Mouse (Mus musculus) testis, adult 2 months (tissue): ENCODE data around the gene Tgds. TPM values are rescaled to one million over a fixed set of nuclear protein-coding genes. Genes with fewer than 3 reads are reported as not detected.
A peak's percentile ranks its signal among the peaks of the same experiment; 100 is the strongest.

ENCODE experiments used
- H3K27ac ChIP-seq: fragments of 200-500 bp; 2 replicates; pipeline ENCODE4 v1.5.1; 2012; ENCODE audit warnings: low read depth, low read length; ENCODE audit not compliant: control insufficient read depth, insufficient read depth
- H3K27me3 ChIP-seq: fragments of 200-500 bp; 2 replicates; pipeline ENCODE4 v1.6.1; 2012; ENCODE audit warnings: mild to moderate bottlenecking, low read length, moderate library complexity; ENCODE audit not compliant: control insufficient read depth, insufficient read depth
- H3K36me3 ChIP-seq: fragments of 200-500 bp; 2 replicates; pipeline ENCODE4 v1.6.1; 2012; ENCODE audit warnings: mild to moderate bottlenecking, low read length; ENCODE audit not compliant: control insufficient read depth, insufficient read depth
- H3K4me1 ChIP-seq: fragments of 200-500 bp; 2 replicates; pipeline ENCODE4 v1.6.1; 2012; ENCODE audit warnings: low read length; ENCODE audit not compliant: control insufficient read depth, insufficient read depth
- H3K4me3 ChIP-seq: fragments of 200-500 bp; 2 replicates; pipeline ENCODE4 v1.5.1; 2012; ENCODE audit warnings: low read depth, mild to moderate bottlenecking, low read length, moderate library complexity, mixed read lengths; ENCODE audit not compliant: control insufficient read depth
- CTCF ChIP-seq: fragments of 200-500 bp; IDR thresholded peaks from 2 replicates; pipeline ENCODE4 v1.5.1; 2012; ENCODE audit warnings: low read depth, mild to moderate bottlenecking, inconsistent platforms, low read length, moderate library complexity; ENCODE audit not compliant: control insufficient read depth, insufficient read depth, insufficient replicate concordance
- POLR2A ChIP-seq: fragments of 200-500 bp; IDR thresholded peaks from 2 replicates; pipeline ENCODE4 v1.6.1; 2012; ENCODE audit warnings: low read depth, mild to moderate bottlenecking, inconsistent platforms, low read length, moderate library complexity; ENCODE audit not compliant: control insufficient read depth
- polyA plus RNA-seq: library from polyadenylated mRNA; depleted of rRNA; stranded (reverse); fragments of >200 nt; gene quantifications from 2 replicates; pipeline ENCODE4 v1.2.3, GENCODE M21; 2012

Gene Tgds
- polyA plus RNA-seq, 1 experiment = 3.5 TPM

DNA sequence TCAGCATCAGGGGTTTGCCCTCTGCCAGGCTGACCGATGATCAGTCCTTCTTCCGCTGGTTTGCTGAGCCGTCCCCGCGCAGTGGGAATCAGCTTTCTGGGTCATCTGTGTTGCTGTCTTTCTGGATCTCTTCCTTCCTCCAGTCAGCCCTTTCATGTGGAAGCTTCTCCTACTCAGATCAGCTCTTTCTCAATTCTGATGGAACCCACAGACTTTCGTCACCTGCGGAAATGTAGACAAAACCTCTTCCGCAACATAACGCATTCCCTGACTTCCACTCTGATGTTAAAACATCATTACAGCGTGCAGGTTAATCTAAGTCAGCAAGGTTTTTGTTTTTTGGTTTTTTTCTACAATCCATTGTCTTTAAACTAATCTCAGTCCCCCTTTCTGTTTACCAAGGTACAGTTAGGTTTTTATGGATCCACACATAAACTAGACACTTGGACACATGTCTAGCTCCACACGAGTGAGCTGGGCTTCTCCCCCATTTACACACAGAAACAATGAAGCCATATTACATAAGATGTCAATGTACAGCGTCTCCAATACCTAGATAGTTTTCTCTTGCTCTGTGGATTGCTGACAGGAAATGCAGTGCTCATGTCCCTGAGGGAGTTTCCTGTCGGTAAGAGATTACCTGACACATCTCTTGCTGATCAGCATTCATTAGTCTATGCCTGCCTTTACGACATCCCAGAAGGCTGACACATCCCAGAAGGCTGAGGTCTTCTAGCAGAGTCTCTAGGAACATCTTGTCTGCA is 31.1 kb downstream of the Tgds start:
- no peaks in the 10 kb centered on the region for H3K4me1 ChIP-seq
- no peak overlapping the region for H3K4me3 ChIP-seq
- H3K27me3 ChIP-seq = no peaks in the 10 kb centered on the region
- TF ChIP-seq POLR2A = no peak
- no peak for TF ChIP-seq CTCF
- no peaks in the 10 kb centered on the region for H3K36me3 ChIP-seq
- H3K27ac ChIP-seq = 0 out of 2 replicates have a peak overlapping the region, but pooled peaks have one; percentile 21

DNA sequence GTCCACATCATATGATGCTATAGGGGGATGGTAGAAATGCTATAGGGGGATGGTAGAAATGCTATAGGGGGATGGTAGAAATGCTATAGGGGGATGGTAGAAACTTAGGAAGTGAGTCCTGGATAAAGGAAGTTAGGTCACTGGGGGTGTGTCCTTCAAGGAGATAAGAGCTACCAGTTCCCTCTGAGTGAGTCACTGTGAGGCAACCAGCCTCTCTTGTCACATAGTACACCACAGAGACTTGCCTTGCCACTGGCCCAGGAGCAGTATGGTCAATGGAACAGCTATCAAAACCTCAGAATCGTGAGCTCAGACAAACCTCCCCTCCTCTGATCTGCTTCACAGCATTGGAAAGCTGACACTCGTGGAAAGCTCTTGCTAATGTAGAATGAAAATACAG is 34.3 kb downstream of the Tgds start:
- H3K4me3 ChIP-seq = no peak overlapping the region
- no peak overlapping the region for H3K27ac ChIP-seq
- no peaks in the 10 kb centered on the region for H3K36me3 ChIP-seq
- H3K27me3 ChIP-seq = no peaks in the 10 kb centered on the region
- no peaks in the 10 kb centered on the region for H3K4me1 ChIP-seq
- TF ChIP-seq CTCF (no peak), POLR2A (no peak)

DNA sequence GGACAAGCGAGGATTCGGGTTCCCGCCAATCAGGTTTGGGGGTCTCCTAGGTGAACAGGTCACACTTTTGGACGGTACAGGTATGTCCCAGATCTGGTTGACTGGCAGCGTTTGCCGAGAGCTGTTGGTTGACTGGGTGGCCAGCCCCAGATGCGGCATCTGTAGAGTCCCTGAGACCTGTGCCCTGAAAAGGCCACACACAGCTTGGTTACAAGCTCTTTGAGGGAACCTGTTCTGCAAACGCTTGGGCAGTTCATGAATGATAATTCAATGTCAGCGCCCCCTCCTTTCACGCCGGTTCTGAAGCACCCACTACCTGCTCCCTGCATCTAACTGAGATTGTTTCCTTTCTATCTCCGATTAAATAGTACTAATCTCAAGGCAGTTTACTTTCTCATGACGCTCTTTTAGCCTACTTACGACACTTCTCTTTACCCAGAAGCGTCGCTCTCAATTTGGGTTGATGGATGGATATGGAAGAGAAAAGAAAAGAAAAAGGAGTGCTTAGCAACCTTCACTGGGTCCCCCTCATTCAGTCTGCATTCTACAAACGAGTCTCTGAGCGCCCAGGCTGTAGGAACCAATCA is 42.7 kb downstream of the Tgds start:
- Histone ChIP-seq H3K27me3 (no peaks in the 10 kb centered on the region), H3K36me3 (no peaks in the 10 kb centered on the region), H3K4me1 (peaks cover 15% of the 10 kb centered on the region), H3K27ac (no peak overlapping the region), H3K4me3 (peak overlapping the region; percentile 96)
- TF ChIP-seq POLR2A (no peak), CTCF (no peak)

GRCm38 (mm10) chr14:118089215-118089805 is 43.2 kb downstream of the Tgds start:
- H3K4me3 ChIP-seq = peak overlapping the region; percentile 96
- TF ChIP-seq POLR2A = peak; percentile 71
- TF ChIP-seq CTCF = no peak
- no peaks in the 10 kb centered on the region for H3K27me3 ChIP-seq
- H3K36me3 ChIP-seq = no peaks in the 10 kb centered on the region
- peak overlapping the region; percentile 84 for H3K27ac ChIP-seq
- peaks cover 15% of the 10 kb centered on the region for H3K4me1 ChIP-seq

DNA sequence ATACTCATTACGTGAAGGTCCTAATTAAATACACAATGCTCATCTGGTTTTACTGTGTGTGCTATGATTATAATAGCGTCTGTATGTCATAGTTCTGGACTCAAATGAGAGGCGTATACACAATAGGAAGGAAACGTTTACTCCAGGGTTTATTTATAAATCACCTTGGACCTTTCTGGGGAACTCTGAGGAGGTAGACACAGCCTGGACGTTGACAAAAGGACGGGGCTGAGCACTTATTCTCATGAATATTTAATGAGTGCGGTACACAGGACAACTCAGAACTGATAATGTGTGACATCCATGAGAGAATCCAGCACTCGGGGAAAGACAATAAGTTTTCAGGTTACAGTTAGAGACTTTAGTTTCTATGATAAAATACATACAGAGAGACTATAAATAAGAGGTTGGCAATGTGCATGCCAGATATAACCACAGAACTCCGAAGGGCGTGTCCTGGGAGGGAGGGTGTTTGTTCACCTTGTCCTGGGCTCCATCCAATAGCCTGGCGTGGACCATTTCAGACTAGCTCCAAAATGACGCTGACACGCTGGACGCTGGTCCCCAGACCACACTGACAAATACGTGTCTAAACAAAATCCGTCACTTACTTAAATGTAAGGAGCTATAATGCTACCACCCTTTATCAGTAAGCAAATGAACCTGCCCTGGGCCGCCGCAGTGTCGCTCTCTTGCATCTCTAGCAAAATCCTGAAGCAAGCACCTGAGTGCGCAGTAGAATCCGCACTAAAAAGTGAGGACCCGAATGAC is 43.9 kb downstream of the Tgds start:
- Histone ChIP-seq H3K4me3 (peak overlapping the region; percentile 96), H3K4me1 (peaks cover 15% of the 10 kb centered on the region), H3K27me3 (no peaks in the 10 kb centered on the region), H3K36me3 (no peaks in the 10 kb centered on the region), H3K27ac (peak overlapping the region; percentile 84)
- TF ChIP-seq CTCF (no peak), POLR2A (no peak)

DNA sequence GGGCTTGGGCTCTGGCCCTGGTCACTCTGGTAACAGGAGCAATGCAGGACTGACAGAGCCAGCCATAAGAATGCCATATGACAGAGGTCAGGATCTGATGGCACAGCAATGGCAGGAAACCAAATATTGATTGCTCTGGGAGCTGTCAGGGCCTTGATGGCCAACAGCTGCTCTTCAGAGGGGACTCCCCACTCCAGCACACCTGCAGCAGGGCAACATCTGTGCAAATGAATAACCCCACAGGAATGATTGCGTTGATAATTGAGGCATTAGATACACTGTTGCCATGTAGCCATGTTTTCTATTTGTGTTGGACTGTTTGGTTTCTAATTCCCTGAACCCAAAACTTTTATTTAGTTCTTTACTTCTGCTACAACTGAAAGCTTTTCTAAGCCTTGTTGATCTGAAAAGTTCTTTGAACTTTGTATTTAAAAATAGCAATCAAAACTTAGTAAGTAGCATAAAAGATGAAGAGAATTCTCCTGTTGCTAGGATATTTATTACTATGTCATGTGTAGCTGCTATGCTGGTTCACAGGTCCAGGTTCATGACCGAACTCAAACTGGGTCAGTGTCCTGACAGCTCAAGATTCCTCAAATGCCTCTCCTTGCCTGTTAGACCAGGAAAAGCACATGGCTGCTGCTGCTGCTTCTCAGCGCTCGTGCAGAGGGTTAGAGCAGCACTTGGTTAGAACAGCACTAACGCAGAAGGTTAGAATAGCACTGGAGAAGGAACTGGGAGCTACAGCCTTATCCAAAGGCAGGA is 46.1 kb downstream of the Tgds start:
- H3K4me1 ChIP-seq = peaks cover 15% of the 10 kb centered on the region
- no peak overlapping the region for H3K4me3 ChIP-seq
- no peaks in the 10 kb centered on the region for H3K36me3 ChIP-seq
- TF ChIP-seq CTCF (no peak), POLR2A (no peak)
- H3K27ac ChIP-seq = no peak overlapping the region
- no peaks in the 10 kb centered on the region for H3K27me3 ChIP-seq
